Comparison of ENCODE assay signal across 8 mouse cellular contexts in the genomic region with DNA sequence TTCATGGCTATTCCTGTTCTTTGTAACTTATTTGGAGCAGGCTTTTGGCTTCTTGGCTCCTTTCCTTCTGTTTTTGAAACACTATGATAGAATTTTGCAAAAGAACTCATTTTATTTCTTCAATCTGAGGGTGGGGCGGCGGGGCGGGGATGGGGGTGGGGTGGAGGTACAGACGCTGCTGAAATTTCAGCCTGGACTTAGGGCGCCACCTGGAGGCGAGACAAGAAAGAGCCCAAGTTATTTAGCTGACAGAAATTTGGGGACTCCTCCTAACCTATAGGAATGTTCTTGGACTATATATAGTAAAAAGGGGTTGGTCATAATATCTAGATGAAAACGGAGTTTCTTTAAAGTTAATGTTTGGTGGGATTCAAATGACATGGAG. TPM values are rescaled to one million over a fixed set of nuclear protein-coding genes. Genes with fewer than 3 reads are reported as not detected.
A peak's percentile ranks its signal among the peaks of the same experiment; 100 is the strongest.
DNase-seq lines count a peak whose midpoint lies in the region; ATAC-seq lines count a peak whose summit lies in the region.

No protein-coding gene starts in this region.

- H3K9me3 ChIP-seq in forebrain, embryonic 11.5 days (ENCODE audit: control insufficient read depth, low read length), result no peaks in the 10 kb centered on the region
- H3K9me3 ChIP-seq in forebrain, embryonic 12.5 days, result no peaks in the 10 kb centered on the region
- no peaks in the 10 kb centered on the region for H3K9me3 ChIP-seq in intestine, embryonic 16.5 days (ENCODE audit: control insufficient read depth, low read length)
- no peaks in the 10 kb centered on the region for H3K9me3 ChIP-seq in limb, embryonic 10.5 days (replicated peaks)
- no peaks in the 10 kb centered on the region for H3K9me3 ChIP-seq in midbrain, embryonic 14.5 days (ENCODE audit: control insufficient read depth, low read length)
- no peaks in the 10 kb centered on the region for H3K9me3 ChIP-seq in stomach, embryonic 14.5 days (ENCODE audit: control insufficient read depth, low read depth, low read length)

- no peaks in the 10 kb centered on the region for H3K36me3 ChIP-seq in forebrain, embryonic 11.5 days (ENCODE audit: control insufficient read depth, insufficient read depth, low read length)
- H3K36me3 ChIP-seq in forebrain, embryonic 12.5 days (replicated peaks), result no peaks in the 10 kb centered on the region
- no peaks in the 10 kb centered on the region for H3K36me3 ChIP-seq in intestine, embryonic 16.5 days (ENCODE audit: control insufficient read depth, insufficient read depth, low read length)
- no peaks in the 10 kb centered on the region for H3K36me3 ChIP-seq in limb, embryonic 10.5 days
- H3K36me3 ChIP-seq in midbrain, embryonic 14.5 days (ENCODE audit: control insufficient read depth, insufficient read depth, low read length), result no peaks in the 10 kb centered on the region
- H3K36me3 ChIP-seq in stomach, embryonic 14.5 days (ENCODE audit: control insufficient read depth, insufficient read depth, low read length), result no peaks in the 10 kb centered on the region

- DNase-seq in forebrain, embryonic 11.5 days (ENCODE audit: low spot score), result peak; percentile 76
- peak; percentile 33 for DNase-seq in c-Kit-positive CD71-positive TER-119-positive erythroid progenitor cells, embryonic 14.5 days (ENCODE audit: low spot score)
- DNase-seq in gastrocnemius, adult 18-20 months (ENCODE audit: low spot score), result peak; percentile 65
- DNase-seq in limb, embryonic 10.5 days (ENCODE audit: low spot score), result peak; percentile 82
- DNase-seq in midbrain, embryonic 14.5 days, result peak; percentile 69

- H3K27ac ChIP-seq in forebrain, embryonic 11.5 days (ENCODE audit: low read depth, low read length), result no peak overlapping the region
- no peak overlapping the region for H3K27ac ChIP-seq in forebrain, embryonic 12.5 days
- no peak overlapping the region for H3K27ac ChIP-seq in intestine, embryonic 16.5 days (ENCODE audit: low read length)
- H3K27ac ChIP-seq in limb, embryonic 10.5 days, result no peak overlapping the region
- no peak overlapping the region for H3K27ac ChIP-seq in midbrain, embryonic 14.5 days (replicated peaks; ENCODE audit: low read depth, low read length)
- no peak overlapping the region for H3K27ac ChIP-seq in stomach, embryonic 14.5 days (ENCODE audit: low read length)

- H3K4me1 ChIP-seq in forebrain, embryonic 11.5 days (replicated peaks; ENCODE audit: control insufficient read depth, insufficient read depth, low read length), result no peaks in the 10 kb centered on the region
- no peaks in the 10 kb centered on the region for H3K4me1 ChIP-seq in forebrain, embryonic 12.5 days
- no peaks in the 10 kb centered on the region for H3K4me1 ChIP-seq in intestine, embryonic 16.5 days (ENCODE audit: control insufficient read depth, insufficient read depth, low read length)
- H3K4me1 ChIP-seq in limb, embryonic 10.5 days, result peaks cover 10% of the 10 kb centered on the region; the same call in 1 of the 2 replicates
- H3K4me1 ChIP-seq in midbrain, embryonic 14.5 days (ENCODE audit: control insufficient read depth, insufficient read depth, low read length), result no peaks in the 10 kb centered on the region
- 0 out of 2 replicates have a peak, but pooled peaks cover 2% of the 10 kb centered on the region for H3K4me1 ChIP-seq in stomach, embryonic 14.5 days (ENCODE audit: control insufficient read depth, insufficient read depth, low read length)

- H3K4me3 ChIP-seq in forebrain, embryonic 11.5 days (ENCODE audit: low read depth, low read length), result no peak overlapping the region
- no peak overlapping the region for H3K4me3 ChIP-seq in forebrain, embryonic 12.5 days (replicated peaks)
- H3K4me3 ChIP-seq in intestine, embryonic 16.5 days (ENCODE audit: low read length), result no peak overlapping the region
- H3K4me3 ChIP-seq in limb, embryonic 10.5 days, result no peak overlapping the region; the same call in 1 of the 2 replicates
- no peak overlapping the region for H3K4me3 ChIP-seq in midbrain, embryonic 14.5 days (replicated peaks; ENCODE audit: low read depth, low read length)
- H3K4me3 ChIP-seq in stomach, embryonic 14.5 days (ENCODE audit: low read depth, low read length), result no peak overlapping the region

- WGBS in forebrain, embryonic 11.5 days, result 0% methylated on average over 7 of the region's 7 CpGs
- 2% methylated on average over 7 of the region's 7 CpGs for WGBS in forebrain, embryonic 12.5 days
- WGBS in intestine, embryonic 16.5 days, result 2% methylated on average over 7 of the region's 7 CpGs
- 4% methylated on average over 7 of the region's 7 CpGs for WGBS in limb, embryonic 10.5 days
- WGBS in midbrain, embryonic 14.5 days, result 2% methylated on average over 7 of the region's 7 CpGs
- WGBS in stomach, embryonic 14.5 days, result 2% methylated on average over 7 of the region's 7 CpGs

- ATAC-seq in forebrain, embryonic 11.5 days (replicated peaks; ENCODE audit: low FRiP score), result peak; percentile 44; the same call in 1 of the 2 replicates
- no peak for ATAC-seq in forebrain, embryonic 12.5 days (ENCODE audit: low FRiP score)
- 0 out of 2 replicates have a peak, but pooled peaks have one; percentile 21 for ATAC-seq in intestine, embryonic 16.5 days
- ATAC-seq in midbrain, embryonic 14.5 days (ENCODE audit: low FRiP score, low TSS enrichment), result no peak
- no peak for ATAC-seq in stomach, embryonic 14.5 days (ENCODE audit: insufficient number of reproducible peaks, insufficient read depth, low FRiP score, low read depth)

- H3K4me2 ChIP-seq in forebrain, embryonic 11.5 days (ENCODE audit: low read depth, low read length, severe bottlenecking), result no peak overlapping the region
- no peak overlapping the region for H3K4me2 ChIP-seq in forebrain, embryonic 12.5 days
- 0 out of 2 replicates have a peak overlapping the region, but pooled peaks have one; percentile 26 for H3K4me2 ChIP-seq in intestine, embryonic 16.5 days (ENCODE audit: low read depth, low read length)
- no peak overlapping the region for H3K4me2 ChIP-seq in midbrain, embryonic 14.5 days (ENCODE audit: low read length)
- H3K4me2 ChIP-seq in stomach, embryonic 14.5 days (replicated peaks; ENCODE audit: low read depth, low read length), result peak overlapping the region; percentile 17; the same call in 1 of the 2 replicates

- no peak overlapping the region for H3K9ac ChIP-seq in forebrain, embryonic 11.5 days (ENCODE audit: low read length)
- H3K9ac ChIP-seq in forebrain, embryonic 12.5 days, result no peak overlapping the region
- H3K9ac ChIP-seq in intestine, embryonic 16.5 days (ENCODE audit: low read depth, low read length), result no peak overlapping the region
- H3K9ac ChIP-seq in midbrain, embryonic 14.5 days (replicated peaks; ENCODE audit: low read length), result no peak overlapping the region
- no peak overlapping the region for H3K9ac ChIP-seq in stomach, embryonic 14.5 days (replicated peaks; ENCODE audit: low read depth, low read length)

- H3K27me3 ChIP-seq in forebrain, embryonic 11.5 days (ENCODE audit: control insufficient read depth, insufficient read depth, low read length), result no peaks in the 10 kb centered on the region
- H3K27me3 ChIP-seq in forebrain, embryonic 12.5 days, result no peaks in the 10 kb centered on the region
- no peaks in the 10 kb centered on the region for H3K27me3 ChIP-seq in intestine, embryonic 16.5 days (replicated peaks; ENCODE audit: control insufficient read depth, insufficient read depth, low read length)
- no peaks in the 10 kb centered on the region for H3K27me3 ChIP-seq in limb, embryonic 10.5 days (ENCODE audit: low read depth, poor library complexity, severe bottlenecking)
- H3K27me3 ChIP-seq in midbrain, embryonic 14.5 days (ENCODE audit: control insufficient read depth, insufficient read depth, low read length), result no peaks in the 10 kb centered on the region
- no peaks in the 10 kb centered on the region for H3K27me3 ChIP-seq in stomach, embryonic 14.5 days (ENCODE audit: control insufficient read depth, insufficient read depth, low read length)

RNA-seq across cellular contexts. Expression of a gene that starts 14.0 kb away (rescaled TPM):
- not detected in 2 replicates for polyA plus RNA-seq in forebrain, embryonic 11.5 days (2014; fragmentation: Nextera tagmentation; extraction: Ambion mirVana)
- polyA plus RNA-seq in forebrain, embryonic 12.5 days (2016; fragmentation: Nextera tagmentation; extraction: Ambion mirVana), result not detected in 2 replicates
- total RNA-seq in gastrocnemius, adult 18-20 months (2021), result not detected
- not detected in 2 replicates for polyA plus RNA-seq in intestine, embryonic 16.5 days (2015; fragmentation: Nextera tagmentation; extraction: Ambion mirVana)
- polyA plus RNA-seq in limb, embryonic 10.5 days (2016; fragmentation: Nextera tagmentation; extraction: Ambion mirVana), result not detected in 2 replicates
- not detected in 2 replicates for polyA plus RNA-seq in midbrain, embryonic 14.5 days (2014; fragmentation: Nextera tagmentation; extraction: Ambion mirVana)
- polyA plus RNA-seq in stomach, embryonic 14.5 days (2014; fragmentation: Nextera tagmentation; extraction: Ambion mirVana), result not detected in 2 replicates

RNA-seq across cellular contexts. Expression of a gene that starts 36.1 kb away (rescaled TPM):
- not detected in 2 replicates for polyA plus RNA-seq in forebrain, embryonic 11.5 days (2014; fragmentation: Nextera tagmentation; extraction: Ambion mirVana)
- polyA plus RNA-seq in forebrain, embryonic 12.5 days (2016; fragmentation: Nextera tagmentation; extraction: Ambion mirVana), result not detected in 2 replicates
- total RNA-seq in gastrocnemius, adult 18-20 months (2021), result not detected
- polyA plus RNA-seq in intestine, embryonic 16.5 days (2015; fragmentation: Nextera tagmentation; extraction: Ambion mirVana), result not detected in 2 replicates
- polyA plus RNA-seq in limb, embryonic 10.5 days (2016; fragmentation: Nextera tagmentation; extraction: Ambion mirVana), result not detected in 2 replicates
- polyA plus RNA-seq in midbrain, embryonic 14.5 days (2014; fragmentation: Nextera tagmentation; extraction: Ambion mirVana), result not detected in 2 replicates
- polyA plus RNA-seq in stomach, embryonic 14.5 days (2014; fragmentation: Nextera tagmentation; extraction: Ambion mirVana), result not detected in 2 replicates

Comparison
In these comparisons a context has a peak if more than half of its experiments do, and no peak if none do; other contexts are left out.
1. ATAC-seq: peak in forebrain, embryonic 11.5 days (single experiment) and intestine, embryonic 16.5 days (single experiment); none in forebrain, embryonic 12.5 days (single experiment), midbrain, embryonic 14.5 days (single experiment) and stomach, embryonic 14.5 days (single experiment).
2. H3K4me2 ChIP-seq: peak in intestine, embryonic 16.5 days (single experiment) and stomach, embryonic 14.5 days (single experiment); none in forebrain, embryonic 11.5 days (single experiment), forebrain, embryonic 12.5 days (single experiment) and midbrain, embryonic 14.5 days (single experiment).
3. Peak in every context shown above with its lines, with median percentiles within 50 percentile points of each other: DNase-seq.